Mouse (Mus musculus): ENCODE data around the gene Igbp1. TPM values are rescaled to one million over a fixed set of nuclear protein-coding genes. Genes with fewer than 3 reads are reported as not detected.

Igbp1 gene
- polyA plus RNA-seq (2017; shearing (Covaris generic)): 100 to 1,000 TPM in 1 of 2 experiments, 10 to 100 TPM in 1; 94.8 to 103 TPM

GRCm38 (mm10) chrX:100494068-100494978 is at the start of gene Igbp1:
TSS of gene Igbp1 (plus strand) at chrX:100494291.
- peak; percentile 97 for ATAC-seq

GRCm38 (mm10) chrX:100468047-100468446 is 26.0 kb upstream of the Igbp1 start:
- no peak for ATAC-seq

- no peak for ATAC-seq
Measured at GRCm38 (mm10) chrX:100470126-100470525, 24.0 kb upstream of the Igbp1 start.

- ATAC-seq: no peak
Measured at GRCm38 (mm10) chrX:100471491-100471890, 22.6 kb upstream of the Igbp1 start.

- no peak for ATAC-seq
Measured at GRCm38 (mm10) chrX:100475569-100476223, 18.4 kb upstream of the Igbp1 start.

- peak; percentile 96 for ATAC-seq
Measured at GRCm38 (mm10) chrX:100480317-100480716, 13.8 kb upstream of the Igbp1 start.

GRCm38 (mm10) chrX:100493500-100494067 is 507 bp upstream of the Igbp1 start:
- ATAC-seq: peak; percentile 21

- ATAC-seq: peak; percentile 68
Measured at GRCm38 (mm10) chrX:100504175-100504851, 10.2 kb downstream of the Igbp1 start.

GRCm38 (mm10) chrX:100508164-100508563 is 14.1 kb downstream of the Igbp1 start:
- no peak for ATAC-seq

- no peak for ATAC-seq
Measured at GRCm38 (mm10) chrX:100509921-100510320, 15.8 kb downstream of the Igbp1 start.

- no peak for ATAC-seq
Measured at GRCm38 (mm10) chrX:100516683-100517082, 22.6 kb downstream of the Igbp1 start.

GRCm38 (mm10) chrX:100517626-100518025 is 23.5 kb downstream of the Igbp1 start:
- ATAC-seq: no peak

GRCm38 (mm10) chrX:100518532-100518931 is 24.4 kb downstream of the Igbp1 start:
- ATAC-seq: no peak

- ATAC-seq: no peak
Measured at GRCm38 (mm10) chrX:100524471-100524870, 30.4 kb downstream of the Igbp1 start, which contains the start of gene Dgat2l6. TSS of gene Dgat2l6 (plus strand) at chrX:100524838.

GRCm38 (mm10) chrX:100556026-100556425 is 61.9 kb downstream of the Igbp1 start:
- no peak for ATAC-seq

GRCm38 (mm10) chrX:100565696-100566095 is 71.6 kb downstream of the Igbp1 start:
- ATAC-seq: no peak

Other genes starting within 250 kb of the Igbp1 start
- gene Otud6a, start 65.3 kb upstream of the Igbp1 start, polyA plus RNA-seq (2017; shearing (Covaris generic)): not detected
- under 1 TPM in 1 of 2 experiments, not detected in 1; 0.90 TPM for gene Awat2, start 51.6 kb upstream of the Igbp1 start, polyA plus RNA-seq (2017; shearing (Covaris generic))
- gene Dgat2l6, start 30.5 kb downstream of the Igbp1 start, polyA plus RNA-seq (2017; shearing (Covaris generic)): not detected
- gene Awat1, start 78.0 kb downstream of the Igbp1 start, polyA plus RNA-seq (2017; shearing (Covaris generic)): not detected
- gene P2ry4, start 100.6 kb downstream of the Igbp1 start, polyA plus RNA-seq (2017; shearing (Covaris generic)): not detected
- not detected for gene Arr3, start 111.2 kb downstream of the Igbp1 start, polyA plus RNA-seq (2017; shearing (Covaris generic))
- gene Kif4, start 131.4 kb downstream of the Igbp1 start, polyA plus RNA-seq (2017; shearing (Covaris generic)): 1 to 10 TPM; 5.2 to 7.3 TPM
- 10 to 100 TPM; 53.6 to 73.1 TPM for gene Pdzd11, start 132.3 kb downstream of the Igbp1 start, polyA plus RNA-seq (2017; shearing (Covaris generic))
- not detected for gene Gdpd2, start 235.6 kb downstream of the Igbp1 start, polyA plus RNA-seq (2017; shearing (Covaris generic))

Measured in activated CD4-positive, CD25-positive, alpha-beta regulatory T cell, adult 4 months (primary cell).